Mouse (Mus musculus): ENCODE data around the gene E2f4.

The E2f4 gene

DNA sequence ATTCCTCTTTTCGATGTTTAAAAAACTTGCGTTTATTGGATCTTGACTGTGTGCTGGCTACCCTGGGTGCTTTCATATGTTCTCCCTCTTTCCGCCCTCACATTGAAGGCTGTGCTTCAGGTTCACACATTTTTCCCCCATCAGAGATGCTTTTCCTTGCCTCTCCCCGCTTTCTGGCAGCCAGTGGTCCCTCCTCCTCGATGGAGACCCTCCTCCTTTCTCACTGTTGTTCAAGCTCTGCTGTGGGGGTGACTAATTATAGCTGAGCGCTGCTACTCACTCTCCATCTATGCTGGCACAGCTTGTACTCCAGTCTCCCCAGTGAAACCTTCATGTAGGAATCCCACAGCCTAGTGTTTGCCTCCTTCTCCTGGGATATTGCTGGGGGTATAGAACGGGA is 52.7 kb downstream of the E2f4 start:
- DNase-seq: no peak

DNA sequence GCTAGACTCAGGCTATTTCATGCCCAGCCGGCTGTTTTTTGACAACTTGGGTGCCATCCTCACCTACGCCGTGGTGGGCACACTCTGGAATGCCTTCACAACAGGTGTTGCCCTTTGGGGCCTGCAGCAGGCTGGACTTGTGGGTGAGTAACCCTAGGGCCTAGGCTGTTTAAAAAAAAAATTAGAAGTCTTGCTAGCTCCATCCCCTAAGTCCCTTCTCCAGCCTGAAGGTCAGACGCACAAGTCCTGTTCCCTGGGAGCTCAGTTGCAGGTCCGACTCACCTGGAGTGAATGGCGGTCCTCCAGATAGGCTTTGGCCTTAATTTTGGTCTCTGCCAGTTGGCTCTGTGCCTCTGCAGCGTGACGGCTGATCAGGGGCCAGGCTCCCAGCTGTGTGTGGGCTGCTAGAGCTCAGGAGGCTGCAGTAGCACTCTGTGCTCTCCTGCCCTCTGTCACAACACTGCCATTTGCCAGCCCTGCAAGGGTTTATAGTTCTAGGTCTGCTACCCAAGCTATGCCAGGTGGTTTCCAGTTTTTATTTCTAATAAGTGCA is 56.2 kb downstream of the E2f4 start:
- no peak for DNase-seq

DNA sequence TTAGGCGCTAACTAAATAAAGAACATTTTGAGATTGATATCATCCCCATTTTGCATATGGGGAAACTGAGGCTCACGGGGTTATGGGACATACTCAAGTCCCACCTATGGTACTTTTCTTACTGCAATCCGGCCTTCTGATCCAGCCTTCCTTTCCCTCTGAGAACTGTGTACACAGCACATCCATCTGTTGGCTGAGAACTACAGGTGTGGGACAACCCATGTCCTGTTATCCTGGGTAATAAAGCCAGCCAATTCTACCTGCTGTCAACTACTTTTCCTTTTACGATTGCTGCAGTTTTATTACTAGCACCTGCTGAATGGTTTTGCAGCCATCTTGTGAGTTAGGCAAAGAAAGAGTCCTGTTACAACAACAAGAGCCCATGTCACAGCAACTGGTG is 57.1 kb downstream of the E2f4 start:
- DNase-seq: no peak

Measured in right cerebral cortex, postnatal 4 days (tissue).